15 mouse cellular contexts compared by ENCODE assay signal in genomic region chr9:16152756-16153579, GRCm38 (mm10).
DNase-seq lines count a peak whose midpoint lies in the region; ATAC-seq and TF ChIP-seq lines count a peak whose summit lies in the region.
"Had no signal": no experiment of that assay in that cellular context is flagged by ENCODE, and none has a peak within 500 bp of the region (broad histone marks: within the 10 kb centered on the region; RNA-seq: fewer than 3 reads in every experiment).

No protein-coding gene starts in this region.

- no peak for TF ChIP-seq CTCF in lung, embryonic 14.5 days (IDR thresholded peaks at IDR 0.05; ENCODE audit: low read depth)

- 53% methylated on average over 4 of the region's 4 CpGs for WGBS in forebrain, embryonic 11.5 days
- 61% methylated on average over 4 of the region's 4 CpGs for WGBS in forebrain, embryonic 10.5 days
- 27% methylated on average over 4 of the region's 4 CpGs for WGBS in lung, embryonic 14.5 days
- WGBS in midbrain, embryonic 14.5 days: 39% methylated on average over 4 of the region's 4 CpGs

- no peak overlapping the region for H3K4me2 ChIP-seq in forebrain, embryonic 11.5 days (ENCODE audit: low read depth, low read length, severe bottlenecking)
- no peak overlapping the region for H3K4me2 ChIP-seq in lung, embryonic 14.5 days
- no peak overlapping the region for H3K4me2 ChIP-seq in midbrain, embryonic 14.5 days (ENCODE audit: low read length)
- H3K4me2 ChIP-seq: embryonic facial prominence, embryonic 12.5 days; forebrain, embryonic 13.5 days; limb, embryonic 12.5 days had no signal

- H3K9me3 ChIP-seq in forebrain, embryonic 11.5 days (ENCODE audit: control insufficient read depth, low read length): no peaks in the 10 kb centered on the region
- no peaks in the 10 kb centered on the region for H3K9me3 ChIP-seq in forebrain, embryonic 10.5 days
- no peaks in the 10 kb centered on the region for H3K9me3 ChIP-seq in lung, embryonic 14.5 days (ENCODE audit: low read depth, low read length)
- H3K9me3 ChIP-seq in midbrain, embryonic 14.5 days (ENCODE audit: control insufficient read depth, low read length): no peaks in the 10 kb centered on the region
- H3K9me3 ChIP-seq: embryonic facial prominence, embryonic 12.5 days; forebrain, embryonic 13.5 days; limb, embryonic 12.5 days had no signal

- H3K9ac ChIP-seq in forebrain, embryonic 11.5 days (ENCODE audit: low read length): no peak overlapping the region
- H3K9ac ChIP-seq in lung, embryonic 14.5 days: no peak overlapping the region
- no peak overlapping the region for H3K9ac ChIP-seq in midbrain, embryonic 14.5 days (replicated peaks; ENCODE audit: low read length)
- H3K9ac ChIP-seq: embryonic facial prominence, embryonic 12.5 days; forebrain, embryonic 13.5 days; limb, embryonic 12.5 days had no signal

- H3K36me3 ChIP-seq in forebrain, embryonic 11.5 days (ENCODE audit: control insufficient read depth, insufficient read depth, low read length): no peaks in the 10 kb centered on the region
- no peaks in the 10 kb centered on the region for H3K36me3 ChIP-seq in forebrain, embryonic 10.5 days (replicated peaks)
- no peaks in the 10 kb centered on the region for H3K36me3 ChIP-seq in lung, embryonic 14.5 days (ENCODE audit: insufficient read depth)
- no peaks in the 10 kb centered on the region for H3K36me3 ChIP-seq in midbrain, embryonic 14.5 days (ENCODE audit: control insufficient read depth, insufficient read depth, low read length)
- H3K36me3 ChIP-seq: embryonic facial prominence, embryonic 12.5 days; limb, embryonic 12.5 days had no signal

- 0 out of 2 replicates have a peak, but pooled peaks have one; percentile 46 for ATAC-seq in forebrain, embryonic 11.5 days (replicated peaks; ENCODE audit: low FRiP score)
- peak; percentile 79 for ATAC-seq in lung, embryonic 14.5 days (ENCODE audit: insufficient read depth)
- ATAC-seq in midbrain, embryonic 14.5 days (ENCODE audit: low FRiP score, low TSS enrichment): no peak
- ATAC-seq: forebrain, embryonic 13.5 days had no signal

- no peak overlapping the region for H3K27ac ChIP-seq in forebrain, embryonic 11.5 days (ENCODE audit: low read depth, low read length)
- H3K27ac ChIP-seq in forebrain, embryonic 10.5 days: no peak overlapping the region
- H3K27ac ChIP-seq in lung, embryonic 14.5 days (ENCODE audit: low read depth): no peak overlapping the region
- no peak overlapping the region for H3K27ac ChIP-seq in midbrain, embryonic 14.5 days (replicated peaks; ENCODE audit: low read depth, low read length)
- H3K27ac ChIP-seq: embryonic facial prominence, embryonic 12.5 days; forebrain, embryonic 13.5 days; limb, embryonic 12.5 days; macrophage had no signal

- H3K27me3 ChIP-seq in forebrain, embryonic 11.5 days (ENCODE audit: control insufficient read depth, insufficient read depth, low read length): no peaks in the 10 kb centered on the region
- no peaks in the 10 kb centered on the region for H3K27me3 ChIP-seq in forebrain, embryonic 10.5 days (ENCODE audit: poor library complexity, severe bottlenecking)
- H3K27me3 ChIP-seq in lung, embryonic 14.5 days (ENCODE audit: insufficient read depth, low read length): no peaks in the 10 kb centered on the region
- H3K27me3 ChIP-seq in midbrain, embryonic 14.5 days (ENCODE audit: control insufficient read depth, insufficient read depth, low read length): no peaks in the 10 kb centered on the region
- H3K27me3 ChIP-seq: embryonic facial prominence, embryonic 12.5 days; forebrain, embryonic 13.5 days; limb, embryonic 12.5 days had no signal

- no peak overlapping the region for H3K4me3 ChIP-seq in forebrain, embryonic 11.5 days (ENCODE audit: low read depth, low read length)
- no peak overlapping the region for H3K4me3 ChIP-seq in forebrain, embryonic 10.5 days
- no peak overlapping the region for H3K4me3 ChIP-seq in lung, embryonic 14.5 days (ENCODE audit: low read depth, low read length)
- H3K4me3 ChIP-seq in midbrain, embryonic 14.5 days (replicated peaks; ENCODE audit: low read depth, low read length): no peak overlapping the region
- H3K4me3 ChIP-seq: embryonic facial prominence, embryonic 12.5 days; forebrain, embryonic 13.5 days; limb, embryonic 12.5 days had no signal

- no peak for DNase-seq in forebrain, embryonic 11.5 days (ENCODE audit: low spot score)
- DNase-seq in forebrain, embryonic 10.5 days (ENCODE audit: extremely low spot score, low spot score): no peak
- DNase-seq in kidney, postnatal 14 days: peak; percentile 30
- no peak for DNase-seq in kidney, adult 9 months
- DNase-seq in lung, embryonic 14.5 days: peak; percentile 72
- peak; percentile 40 for DNase-seq in midbrain, embryonic 14.5 days
- DNase-seq in urinary bladder, postnatal 25 days (ENCODE audit: low spot score): no peak
- DNase-seq in frontal cortex, postnatal 10 days (ENCODE audit: low spot score in 2 of 2): no peak
- DNase-seq: adrenal gland, adult 8-10 months; cerebellum, postnatal 25 days; right cerebral cortex, adult 18-20 months had no signal

- no peaks in the 10 kb centered on the region for H3K4me1 ChIP-seq in forebrain, embryonic 11.5 days (replicated peaks; ENCODE audit: control insufficient read depth, insufficient read depth, low read length)
- peaks cover 22% of the 10 kb centered on the region for H3K4me1 ChIP-seq in forebrain, embryonic 10.5 days
- H3K4me1 ChIP-seq in lung, embryonic 14.5 days (ENCODE audit: insufficient read depth): no peaks in the 10 kb centered on the region
- H3K4me1 ChIP-seq in midbrain, embryonic 14.5 days (ENCODE audit: control insufficient read depth, insufficient read depth, low read length): peaks cover 5% of the 10 kb centered on the region; the same call in 1 of the 2 replicates
- H3K4me1 ChIP-seq: embryonic facial prominence, embryonic 12.5 days; limb, embryonic 12.5 days had no signal

Comparison
In these comparisons a context has a peak if more than half of its experiments do, and no peak if none do; other contexts are left out.
1. DNase-seq: peak in kidney, postnatal 14 days (single experiment), lung, embryonic 14.5 days (single experiment) and midbrain, embryonic 14.5 days (single experiment); none in forebrain, embryonic 11.5 days (single experiment), forebrain, embryonic 10.5 days (single experiment), kidney, adult 9 months (single experiment), urinary bladder, postnatal 25 days (single experiment) and frontal cortex, postnatal 10 days (0 of 2).